Mouse (Mus musculus): ENCODE data around the gene Ms4a14.
"Not testable (repeated sequence)": the region's sequence is repeated elsewhere in the genome, so short reads cannot be mapped to it uniquely, and the experiment has no call there.

Gene Ms4a14

GRCm38 (mm10) chr19:11262932-11263331 lies 51.3 kb downstream of the Ms4a14 start:
- not testable (repeated sequence) for DNase-seq (ENCODE audit: low read depth)

- DNase-seq (ENCODE audit: low read depth) = no peak
These were observed 52.7 kb downstream of the Ms4a14 start for GRCm38 (mm10) chr19:11261522-11261921.
